Mouse (Mus musculus): ENCODE results near the gene Gtf2i. TPM values are rescaled to one million over a fixed set of nuclear protein-coding genes. Genes with fewer than 3 reads are reported as not detected.

Gtf2i gene
- total and polyA plus RNA-seq, 3 experiments = 28.4 to 60.9 (median 42.2) TPM

- Histone ChIP-seq H3K4me2 (ENCODE audit: insufficient read depth, low read depth, poor library complexity, severe bottlenecking) (peak overlapping the region; percentile 60), H3K4me3 (replicated peaks in 1 of 3; ENCODE audit: low read depth in 2 of 3, low read length in 2 of 3, poor library complexity in 1 of 3) (peak overlapping the region; percentile 71 to 91 (median 84)), H3K79me2 (replicated peaks; ENCODE audit: control insufficient read depth, extremely low read depth, insufficient read depth, poor library complexity, severe bottlenecking) (peaks cover 26% of the 10 kb centered on the region), H3K4me1 (ENCODE audit: control insufficient read depth in 1 of 2, insufficient read depth in 2 of 2) (peaks cover 25 to 53% of the 10 kb centered on the region in 2 experiments), H3K9me3 (replicated peaks; ENCODE audit: low read length) (no peaks in the 10 kb centered on the region), H3K27me3 (replicated peaks) (no peaks in the 10 kb centered on the region), H3K9ac (ENCODE audit: insufficient read depth, low read depth) (peak overlapping the region; percentile 96), H3K36me3 (replicated peaks in 1 of 2; ENCODE audit: control insufficient read depth in 1 of 2, insufficient read depth in 1 of 2, low read length in 1 of 2) (peaks cover 31 to 47% of the 10 kb centered on the region in 2 experiments), H3K27ac (ENCODE audit: insufficient read depth, low read depth) (peak overlapping the region; percentile 100)
- DNase-seq (ENCODE audit: extremely low read depth) = peak; percentile 84
- TF ChIP-seq CHD2 (IDR thresholded peaks at IDR 0.05; ENCODE audit: low read length) (no peak; the same call in 1 of the 2 replicates), CTCF (conservative IDR thresholded peaks at IDR 0.05 in 1 of 2, IDR thresholded peaks at IDR 0.05 in 1 of 2; ENCODE audit: low read depth in 2 of 2, low read length in 2 of 2) (peak; percentile 55 to 67), SMC3 (IDR thresholded peaks at IDR 0.05; ENCODE audit: low read depth, low read length) (peak; percentile 58), RAD21 (IDR thresholded peaks at IDR 0.05; ENCODE audit: low read depth, low read length) (peak; percentile 45), POLR2AphosphoS2 (IDR thresholded peaks at IDR 0.05; ENCODE audit: low read depth, low read length) (0 out of 2 replicates have a peak, but pooled peaks have one; percentile 6), UBTF (IDR thresholded peaks at IDR 0.05; ENCODE audit: low read depth, low read length) (0 out of 2 replicates have a peak, but pooled peaks have one; percentile 18), MAX (IDR thresholded peaks at IDR 0.05; ENCODE audit: low read length) (peak; percentile 67; the same call in 1 of the 2 replicates), ELF1 (IDR thresholded peaks at IDR 0.05; ENCODE audit: low read depth, low read length) (peak; percentile 8; the same call in 1 of the 2 replicates), SIN3A (IDR thresholded peaks at IDR 0.05; ENCODE audit: low read length) (no peak)
- dilution Hi-C loops (cut with MboI; ENCODE audit: extremely low pct_ligation_motif_present, extremely low pct_unique_long_range_greater_than_20kb, low sequenced_read_pairs) (no loop called here), in situ Hi-C loops (cut with MboI; ENCODE audit: low pct_ligation_motif_present, low pct_unique_long_range_greater_than_20kb, low sequenced_read_pairs) (no loop called here)
These were observed 86.8 kb downstream of the Gtf2i start for GRCm38 (mm10) chr5:134227574-134228248.

- Histone ChIP-seq H3K4me2 (ENCODE audit: insufficient read depth, low read depth, poor library complexity, severe bottlenecking) (peak overlapping the region; percentile 60), H3K79me2 (replicated peaks; ENCODE audit: control insufficient read depth, extremely low read depth, insufficient read depth, poor library complexity, severe bottlenecking) (peaks cover 26% of the 10 kb centered on the region), H3K9ac (ENCODE audit: insufficient read depth, low read depth) (peak overlapping the region; percentile 96), H3K27ac (ENCODE audit: insufficient read depth, low read depth) (peak overlapping the region; percentile 100), H3K4me1 (ENCODE audit: control insufficient read depth in 1 of 2, insufficient read depth in 2 of 2) (peaks cover 25 to 55% of the 10 kb centered on the region in 2 experiments), H3K36me3 (replicated peaks in 1 of 2; ENCODE audit: control insufficient read depth in 1 of 2, insufficient read depth in 1 of 2, low read length in 1 of 2) (peaks cover 39 to 55% of the 10 kb centered on the region in 2 experiments), H3K27me3 (replicated peaks) (no peaks in the 10 kb centered on the region), H3K4me3 (replicated peaks in 1 of 3; ENCODE audit: low read depth in 2 of 3, low read length in 2 of 3, poor library complexity in 1 of 3) (peak overlapping the region; percentile 55 to 61 (median 60)), H3K9me3 (replicated peaks; ENCODE audit: low read length) (no peaks in the 10 kb centered on the region)
- no peak for DNase-seq (ENCODE audit: extremely low read depth)
- dilution Hi-C loops (cut with MboI; ENCODE audit: extremely low pct_ligation_motif_present, extremely low pct_unique_long_range_greater_than_20kb, low sequenced_read_pairs) (no loop called here), in situ Hi-C loops (cut with MboI; ENCODE audit: low pct_ligation_motif_present, low pct_unique_long_range_greater_than_20kb, low sequenced_read_pairs) (no loop called here)
- TF ChIP-seq CHD1 (IDR thresholded peaks at IDR 0.05; ENCODE audit: low read depth, low read length) (no peak), RAD21 (IDR thresholded peaks at IDR 0.05; ENCODE audit: low read depth, low read length) (no peak; the same call in 1 of the 2 replicates), NELFE (IDR thresholded peaks at IDR 0.05; ENCODE audit: low read depth, low read length) (0 out of 2 replicates have a peak, but pooled peaks have one; percentile 37), EP300 (IDR thresholded peaks at IDR 0.05; ENCODE audit: low read length) (peak; percentile 36; the same call in 1 of the 2 replicates), JUND (conservative IDR thresholded peaks at IDR 0.05; ENCODE audit: low read depth, low read length) (no peak), MYC (IDR thresholded peaks at IDR 0.05; ENCODE audit: low read depth, low read length) (0 out of 2 replicates have a peak, but pooled peaks have one; percentile 62), PAX5 (IDR thresholded peaks at IDR 0.05; ENCODE audit: low read length) (no peak), ETS1 (conservative IDR thresholded peaks at IDR 0.05; ENCODE audit: low read depth, low read length) (peak; percentile 72), UBTF (IDR thresholded peaks at IDR 0.05; ENCODE audit: low read depth, low read length) (no peak), E2F4 (IDR thresholded peaks at IDR 0.05; ENCODE audit: insufficient replicate concordance, low read depth, low read length) (no peak), SMC3 (IDR thresholded peaks at IDR 0.05; ENCODE audit: low read depth, low read length) (0 out of 2 replicates have a peak, but pooled peaks have one; percentile 14), MAFK (IDR thresholded peaks at IDR 0.05; ENCODE audit: insufficient replicate concordance, low read length) (0 out of 2 replicates have a peak, but pooled peaks have one; percentile 40), ZMIZ1 (IDR thresholded peaks at IDR 0.05; ENCODE audit: low read depth, low read length) (no peak; the same call in 1 of the 2 replicates), MXI1 (IDR thresholded peaks at IDR 0.05; ENCODE audit: low read depth, low read length) (peak; percentile 77; the same call in 1 of the 2 replicates), IRF4 (IDR thresholded peaks at IDR 0.05; ENCODE audit: low read depth, low read length) (peak; percentile 84), GABPA (IDR thresholded peaks at IDR 0.05; ENCODE audit: insufficient replicate concordance, low read depth, low read length) (no peak), CHD2 (IDR thresholded peaks at IDR 0.05; ENCODE audit: low read length) (peak; percentile 66), KAT2A (IDR thresholded peaks at IDR 0.05; ENCODE audit: insufficient replicate concordance, low read length) (no peak), JUN (IDR thresholded peaks at IDR 0.05; ENCODE audit: insufficient read depth, low read depth, low read length) (no peak), ZC3H11A (IDR thresholded peaks at IDR 0.05; ENCODE audit: low read depth, low read length) (no peak), ZNF384 (IDR thresholded peaks at IDR 0.05; ENCODE audit: low read depth, low read length) (no peak), NRF1 (IDR thresholded peaks at IDR 0.05; ENCODE audit: low read depth, low read length) (0 out of 2 replicates have a peak, but pooled peaks have one; percentile 41), CTCF (conservative IDR thresholded peaks at IDR 0.05 in 1 of 2, IDR thresholded peaks at IDR 0.05 in 1 of 2; ENCODE audit: low read depth in 2 of 2, low read length in 2 of 2) (no peak), TCF12 (IDR thresholded peaks at IDR 0.05; ENCODE audit: low read depth, low read length) (peak; percentile 92), MAZ (IDR thresholded peaks at IDR 0.05; ENCODE audit: low read depth, low read length) (peak; percentile 89)
These were observed 87.6 kb downstream of the Gtf2i start for GRCm38 (mm10) chr5:134226946-134227345.

Measured in CH12.LX (cell line).